Mouse (Mus musculus) megakaryocyte-erythroid progenitor cell, adult 5-6 weeks (primary cell): ENCODE results near the gene Kmt5b. TPM values are rescaled to one million over a fixed set of nuclear protein-coding genes. Genes with fewer than 3 reads are reported as not detected.

Experiments
- ATAC-seq: replicated peaks from 2 replicates; pipeline ENCODE4 v1.8.0; 2016; ENCODE audit warnings: mild to moderate bottlenecking, inconsistent platforms; ENCODE audit not compliant: severe bottlenecking, poor library complexity, low FRiP score, low TSS enrichment
- total RNA-seq, 2 experiments: library from RNA; stranded (forward) in 1 of 2; stranded (reverse) in 1 of 2; fragments of 200-1000, 215-1000 nt in 1 of 2; fragments of >200 nt in 1 of 2; fragmentation: Nextera tagmentation in 1 of 2; gene quantifications; 2 replicates each; pipeline ENCODE4 v1.2.3; 2014 to 2017

The Kmt5b gene
- total RNA-seq, 2 experiments from 2014 or later: 24.8 to 39.9 TPM

DNA sequence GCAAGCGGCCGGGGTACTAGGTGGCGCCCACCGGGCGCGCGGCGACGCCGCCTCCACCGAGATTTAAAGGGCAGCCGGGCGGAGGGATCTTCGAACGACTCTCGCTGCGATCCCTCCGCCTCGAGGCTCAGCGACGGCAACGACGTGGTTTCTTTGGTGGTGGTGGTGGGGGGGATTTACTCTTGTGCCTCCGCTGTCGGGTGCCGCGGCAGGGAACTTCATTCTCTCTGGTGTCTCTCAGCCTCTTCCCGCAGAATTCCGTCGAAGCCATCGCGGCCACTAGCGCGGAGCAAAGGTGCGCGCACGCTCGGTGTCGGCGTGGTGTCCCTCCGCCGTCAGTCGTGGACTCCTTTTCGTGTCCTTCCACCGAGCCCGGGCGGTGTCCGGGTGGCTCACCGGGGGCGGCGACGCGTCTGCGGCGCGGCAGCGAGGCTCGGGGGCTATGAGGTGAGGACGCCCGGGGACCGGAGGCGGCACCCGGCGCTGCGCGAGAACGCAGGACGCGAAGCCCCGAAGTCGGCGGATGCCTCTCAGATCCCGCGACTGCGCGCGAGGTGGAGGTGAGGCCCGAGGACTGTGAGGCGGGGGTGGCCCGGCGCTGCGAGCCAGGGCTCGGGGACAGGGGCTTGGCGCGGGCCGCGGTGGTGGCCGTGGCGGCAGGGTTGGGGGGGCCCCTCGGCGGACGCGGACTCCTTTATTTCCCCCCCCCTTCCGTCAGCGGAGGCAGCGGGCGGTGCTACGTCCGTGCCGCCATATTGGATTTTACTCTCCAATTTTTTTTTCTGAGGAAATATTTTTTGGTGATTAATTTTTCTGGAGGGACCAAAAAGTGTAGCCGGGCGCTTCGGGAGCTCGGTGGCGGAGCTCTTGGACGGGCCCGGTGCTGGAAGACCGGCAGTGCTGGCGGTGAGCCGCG, 818 bp downstream of the Kmt5b start:
- ATAC-seq: peak; percentile 24

DNA sequence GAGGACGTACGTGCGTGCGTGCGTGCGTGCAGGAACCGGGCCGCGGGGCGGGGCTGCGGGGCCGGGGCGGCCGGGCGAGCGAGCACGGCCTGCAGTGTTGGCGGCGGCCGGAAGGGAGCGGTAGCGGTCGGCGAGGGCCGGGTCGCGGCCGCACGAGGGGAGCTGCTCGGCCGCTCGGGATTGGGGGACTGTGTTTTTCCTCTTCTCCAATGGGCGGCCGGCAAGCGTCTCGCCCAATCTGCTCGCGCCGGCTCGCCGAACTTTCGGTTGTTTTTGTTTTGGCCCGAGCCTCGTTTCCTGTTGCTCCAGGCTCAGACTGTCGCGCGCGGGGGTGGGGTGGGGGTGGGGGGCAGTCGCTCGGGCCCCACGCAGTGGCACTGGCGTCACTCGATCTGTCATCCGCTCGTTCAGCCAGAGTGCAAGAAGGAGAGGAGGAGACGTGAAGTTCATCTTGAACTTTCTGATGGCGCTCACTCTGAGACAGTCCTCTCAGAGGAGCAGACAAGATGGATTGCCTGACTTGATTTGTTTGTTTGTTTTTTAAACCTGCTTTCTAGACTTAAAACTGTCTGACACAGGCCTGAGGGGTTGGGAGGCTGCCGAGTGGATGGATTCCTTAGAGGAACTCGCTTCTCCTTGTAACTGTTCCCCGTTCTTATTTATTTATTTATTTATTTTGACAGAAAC, 1.6 kb downstream of the Kmt5b start:
- ATAC-seq: peak; percentile 89

DNA sequence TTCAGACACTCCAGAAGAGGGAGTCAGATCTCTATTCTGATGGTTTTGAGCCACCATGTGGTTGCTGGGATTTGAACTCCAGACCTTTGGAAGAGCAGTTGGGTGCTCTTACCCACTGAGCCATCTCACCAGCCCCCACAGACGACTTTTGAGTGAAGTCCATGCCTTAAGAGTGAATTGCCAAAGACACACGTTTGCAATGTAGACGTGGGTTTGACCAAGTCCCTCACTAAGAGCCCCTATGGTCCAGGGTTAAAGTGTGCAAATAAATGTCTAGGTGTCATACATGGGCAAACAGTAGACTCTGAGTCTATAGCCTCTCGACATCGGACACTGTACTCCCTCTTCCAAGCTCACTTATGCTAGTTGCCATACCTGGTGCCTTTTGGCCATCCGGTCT, 2.3 kb downstream of the Kmt5b start:
- no peak for ATAC-seq

DNA sequence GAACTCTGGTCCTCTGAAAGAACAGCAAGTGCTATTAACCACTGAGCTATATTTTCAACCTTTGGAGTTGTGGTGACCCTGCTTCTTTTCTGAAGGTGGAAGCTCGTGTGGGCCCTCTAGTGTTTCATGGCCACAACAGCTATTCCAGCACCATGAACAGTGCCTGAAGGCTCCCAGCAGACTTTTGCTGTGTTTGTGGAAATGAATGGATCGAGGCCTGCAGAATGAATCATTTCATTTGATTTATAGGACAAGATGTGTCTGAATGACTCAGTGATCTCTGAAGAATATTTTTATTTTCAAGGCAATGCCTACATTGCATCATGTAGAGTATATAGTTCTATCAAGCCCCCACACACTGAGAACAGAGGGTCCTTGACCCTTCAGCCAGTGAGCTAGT, 6.9 kb downstream of the Kmt5b start:
- no peak for ATAC-seq

DNA sequence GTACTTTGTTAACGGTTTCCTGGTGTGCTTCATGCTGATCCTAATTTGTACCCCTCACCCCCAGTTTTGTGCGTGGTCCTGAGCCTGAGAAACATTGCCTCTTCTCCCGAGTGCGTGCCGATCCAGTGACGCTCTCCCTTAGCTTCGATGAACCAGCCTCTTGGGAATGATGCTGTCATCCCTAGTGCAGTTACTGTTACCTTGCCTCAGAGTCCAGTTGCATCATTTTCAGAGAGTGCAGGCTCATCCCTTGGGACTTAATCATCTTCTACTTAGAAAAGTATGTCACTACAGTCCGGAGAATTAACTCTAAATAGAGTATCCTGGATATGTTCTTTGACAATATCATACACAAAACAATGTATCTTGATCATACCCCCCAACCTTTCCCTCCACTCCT, 11.5 kb downstream of the Kmt5b start:
- no peak for ATAC-seq

DNA sequence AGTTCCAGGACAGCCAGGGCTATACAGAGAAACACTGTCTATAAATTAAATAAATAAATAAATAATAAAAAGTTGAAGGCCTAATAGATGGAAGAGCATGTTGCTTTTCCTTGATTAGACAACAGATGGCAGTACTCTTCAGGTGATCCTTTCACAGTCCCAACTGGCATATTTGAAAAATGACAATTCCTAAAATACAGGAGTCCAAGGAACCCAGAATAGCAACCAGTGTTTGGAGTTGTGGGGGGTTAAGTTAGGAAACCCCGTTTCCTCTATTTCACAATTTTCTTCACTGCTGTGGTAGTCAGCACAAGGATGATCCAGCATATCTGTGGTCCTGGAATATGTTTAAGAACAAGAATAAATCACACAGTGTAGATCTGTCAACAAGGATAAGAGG, 22.9 kb downstream of the Kmt5b start:
- ATAC-seq: no peak

DNA sequence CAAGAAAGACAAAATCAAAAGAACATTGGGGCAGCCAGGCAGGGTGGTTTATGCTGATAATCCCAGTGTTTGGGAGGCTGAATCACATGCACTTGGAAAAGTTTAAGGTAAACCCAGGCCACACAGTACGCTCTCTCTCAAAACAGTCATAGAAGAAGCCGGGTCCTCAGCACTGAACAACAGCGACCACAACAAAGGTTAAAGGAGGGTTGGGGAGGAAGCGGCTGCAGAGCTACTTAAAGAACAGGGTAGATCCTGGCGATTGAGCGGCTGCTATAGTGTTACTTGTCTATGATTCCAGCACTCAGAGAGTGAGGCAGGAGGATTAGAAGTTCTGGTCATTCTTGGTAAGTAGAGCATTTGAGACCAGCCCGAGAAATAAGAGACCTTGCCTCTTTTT, 38.3 kb downstream of the Kmt5b start:
- no peak for ATAC-seq

DNA sequence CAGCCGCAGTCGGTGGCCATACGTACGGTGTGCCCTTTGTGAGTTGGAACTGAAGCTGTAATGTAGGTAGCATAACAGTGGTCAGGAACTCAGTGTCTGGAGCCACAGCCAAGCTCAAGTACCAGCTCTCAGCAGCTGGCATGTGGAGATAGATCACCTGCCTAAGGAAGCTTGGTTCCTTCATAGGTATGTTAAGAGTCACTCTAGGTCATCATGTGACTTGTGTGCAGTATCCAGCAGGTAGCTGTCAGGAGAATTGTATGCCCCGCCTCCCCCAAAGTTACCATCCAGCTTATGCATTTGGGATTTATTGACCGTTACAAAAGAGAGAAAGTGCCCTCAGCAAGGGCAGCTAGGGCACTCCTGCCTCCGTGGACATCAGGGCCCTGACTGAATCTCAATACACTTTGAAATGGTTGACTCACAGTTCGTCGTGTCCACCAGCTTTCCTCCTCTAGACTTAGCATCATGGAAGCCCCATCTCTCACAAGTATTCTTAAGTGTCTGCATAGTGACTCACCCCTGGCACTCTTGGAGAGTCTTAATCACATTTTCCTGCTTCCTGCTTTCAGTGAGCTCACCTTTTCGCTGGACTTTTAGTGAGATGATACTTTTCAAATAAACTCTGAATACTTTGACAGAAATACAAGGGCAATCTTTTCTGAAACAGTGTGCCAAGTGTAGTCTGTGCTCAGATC, 43.5 kb downstream of the Kmt5b start:
- ATAC-seq: no peak

DNA sequence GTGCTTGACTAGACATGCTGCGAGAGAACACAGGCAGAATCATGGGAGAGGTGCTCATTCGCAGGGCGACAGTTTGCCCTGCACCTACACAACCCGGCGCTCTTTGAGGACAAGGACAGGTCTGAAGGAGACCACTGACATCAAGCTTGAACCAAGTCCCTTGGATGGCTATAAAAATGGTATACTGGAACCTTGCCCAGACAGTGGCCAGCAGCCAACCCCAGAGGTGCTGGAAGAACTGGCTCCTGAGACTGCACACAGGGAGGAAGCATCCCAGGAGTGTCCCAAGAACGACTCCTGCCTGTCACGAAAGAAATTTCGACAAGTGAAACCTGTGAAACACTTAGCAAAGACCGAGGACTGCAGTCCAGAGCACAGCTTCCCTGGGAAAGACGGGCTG, 47.2 kb downstream of the Kmt5b start:
- ATAC-seq: no peak

DNA sequence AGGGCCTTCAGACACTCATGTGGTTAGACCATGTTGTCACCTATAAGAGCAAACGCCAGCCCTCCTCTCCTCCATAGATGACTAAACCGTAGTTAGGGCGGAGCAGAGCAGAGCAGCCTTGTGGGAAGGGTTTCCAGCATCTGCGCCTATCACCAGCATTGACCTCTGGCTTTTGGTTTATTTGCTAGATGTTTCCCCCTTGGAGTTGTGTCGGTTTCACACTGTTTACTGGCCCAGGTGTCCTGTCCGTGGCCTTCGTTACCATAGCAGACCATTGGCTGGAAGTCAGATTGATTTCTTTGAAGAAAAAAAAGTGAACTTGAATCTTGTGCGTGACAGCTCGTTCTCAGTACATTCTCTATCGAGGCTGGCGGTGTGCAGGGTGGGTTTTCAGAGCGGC, 48.6 kb downstream of the Kmt5b start:
- no peak for ATAC-seq

DNA sequence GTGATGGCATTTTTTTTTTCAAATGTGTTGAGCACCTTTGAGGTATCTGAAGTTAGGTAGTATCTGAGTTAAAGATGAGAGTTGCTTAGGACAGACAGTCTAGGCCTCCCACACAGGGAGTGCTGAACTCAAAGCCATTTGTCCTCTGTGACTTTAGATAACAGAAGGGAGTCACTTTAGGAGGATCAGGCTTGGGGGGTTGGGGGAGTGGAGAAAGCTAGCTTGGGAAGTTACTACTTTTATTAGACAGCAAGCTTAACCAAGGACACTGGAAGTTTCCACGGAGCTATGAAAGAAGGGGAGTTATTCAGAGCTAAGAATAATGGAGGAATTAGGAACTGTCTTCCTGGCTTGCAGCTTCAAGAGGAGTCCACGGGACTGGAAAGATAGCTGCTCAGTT, 51.9 kb downstream of the Kmt5b start:
- no peak for ATAC-seq

DNA sequence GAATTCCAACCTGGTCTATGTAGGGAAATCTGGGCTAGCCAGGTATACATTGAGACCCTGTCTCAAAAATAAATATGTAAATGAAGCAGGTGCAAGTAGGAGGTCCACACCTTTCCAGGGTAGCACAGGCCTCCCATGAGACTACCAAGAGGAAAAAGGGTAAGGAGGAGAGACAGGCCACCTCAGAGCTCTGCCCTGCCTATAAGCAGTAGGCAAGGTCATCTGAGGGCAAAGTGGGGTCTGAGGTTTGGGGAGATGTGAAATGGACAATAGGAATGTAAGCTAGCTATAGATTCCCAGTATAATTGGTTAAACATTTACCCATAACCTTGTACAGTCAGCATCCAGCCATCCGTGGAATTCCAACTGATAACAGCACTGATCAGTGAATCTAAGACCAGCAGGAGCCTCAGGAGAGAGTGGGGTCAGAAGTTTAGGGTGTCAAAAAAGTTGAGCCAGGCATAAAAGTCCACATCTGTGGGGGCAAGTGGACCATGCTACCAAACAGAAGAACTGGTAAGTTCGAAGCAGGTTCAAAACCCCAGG, 52.8 kb downstream of the Kmt5b start:
- ATAC-seq: no peak

DNA sequence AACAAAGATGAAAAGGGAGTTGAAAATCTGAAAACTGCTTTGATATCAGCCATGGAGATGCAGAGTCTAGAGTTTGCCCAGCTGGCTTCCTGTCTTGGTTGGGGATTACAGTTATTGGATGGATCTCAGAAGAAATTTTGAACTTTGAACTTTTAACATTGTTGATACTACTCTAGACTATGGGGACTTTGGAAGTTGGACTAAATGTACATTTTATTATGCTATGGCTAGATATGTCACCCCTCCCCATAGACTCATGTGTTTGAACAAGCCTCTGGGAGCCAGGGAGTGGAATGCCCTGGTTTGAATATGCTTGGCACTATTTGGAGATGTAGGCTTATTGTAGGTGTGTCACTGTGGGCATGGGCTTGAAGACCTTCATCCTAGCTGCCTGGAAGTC, 57.8 kb downstream of the Kmt5b start:
- ATAC-seq: no peak

DNA sequence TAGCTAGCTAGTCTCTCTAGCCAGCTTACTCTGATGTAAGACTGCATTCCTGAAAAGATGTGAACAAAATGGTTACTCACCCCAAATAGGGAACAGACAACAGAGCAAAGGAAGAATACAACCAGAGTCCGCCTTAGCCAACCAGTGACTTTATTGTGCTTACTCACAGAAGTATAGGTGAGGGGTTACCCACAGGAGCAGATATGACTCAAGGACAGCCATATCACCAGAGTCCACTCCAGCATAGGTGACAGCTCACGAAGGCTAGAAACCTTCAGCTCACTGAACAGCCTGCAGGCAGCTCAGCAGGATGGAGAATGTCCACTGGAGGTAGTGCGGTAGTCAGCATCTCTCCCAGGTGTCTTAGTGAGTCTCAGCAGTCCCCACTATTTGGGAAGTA, 62.6 kb downstream of the Kmt5b start:
- no peak for ATAC-seq

DNA sequence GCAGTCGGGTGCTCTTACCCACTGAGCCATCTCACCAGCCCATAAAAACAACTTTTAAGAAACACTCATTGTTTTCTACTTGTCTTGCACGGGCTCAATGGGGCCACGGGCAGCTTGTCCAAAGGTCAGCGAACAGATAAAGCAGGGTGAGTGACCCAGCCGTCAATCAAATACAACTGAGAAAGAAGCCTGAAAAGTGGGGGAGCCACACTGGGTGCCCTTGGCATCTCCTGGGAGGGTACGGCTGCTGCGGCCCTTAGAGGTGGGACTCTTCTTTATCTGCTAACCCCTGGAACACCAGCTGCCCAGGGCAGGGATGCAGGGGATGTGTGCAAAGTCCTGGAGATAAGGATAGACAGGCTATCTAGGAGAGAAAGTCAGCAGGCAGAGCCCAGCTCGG, 64.5 kb downstream of the Kmt5b start:
- peak; percentile 70; the same call in 1 of the 2 replicates for ATAC-seq

DNA sequence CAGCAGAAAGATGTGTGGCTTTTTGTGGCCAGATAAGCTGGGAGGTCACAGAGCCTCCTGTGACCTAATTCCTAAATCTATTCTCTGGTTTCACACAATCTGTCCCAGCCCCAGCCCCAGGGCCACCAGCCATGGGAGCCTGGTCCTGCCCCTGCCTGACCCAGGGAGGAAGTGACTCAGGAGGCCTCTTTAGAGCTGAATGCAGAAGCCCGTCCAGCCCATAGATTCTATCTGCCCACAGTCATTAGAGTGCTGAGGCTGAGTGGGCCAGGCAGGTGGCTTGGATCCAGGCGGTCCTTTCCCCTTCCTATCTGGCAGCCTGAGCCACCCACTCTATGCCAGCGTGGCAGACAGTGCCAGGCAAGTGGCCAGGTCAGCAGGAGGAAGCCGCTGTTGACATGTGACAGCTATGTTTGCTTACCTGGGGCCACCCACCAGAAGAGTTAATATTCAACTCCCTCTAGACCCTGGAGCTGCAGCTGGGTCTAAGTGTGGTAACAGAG, 65.7 kb downstream of the Kmt5b start:
- ATAC-seq: peak; percentile 73

DNA sequence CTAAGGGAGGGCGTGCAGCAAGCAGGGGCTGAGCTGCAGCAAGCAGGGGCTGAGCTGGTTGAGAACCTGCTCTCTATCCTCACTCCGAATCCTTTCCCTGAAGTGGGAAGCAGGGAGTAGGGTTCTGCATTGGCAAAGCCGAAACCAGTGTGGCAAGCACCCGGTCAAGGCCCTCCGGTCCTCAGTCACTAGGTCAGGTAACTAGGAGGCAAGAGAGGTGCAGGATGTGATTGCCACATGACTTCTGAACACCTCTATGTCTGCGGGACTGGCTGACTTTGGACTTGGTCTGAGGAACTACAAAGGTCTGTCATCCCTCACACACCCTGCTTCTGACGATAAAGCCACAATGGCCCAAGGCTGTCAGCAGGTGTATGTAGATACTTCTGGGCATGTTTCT, 67.1 kb downstream of the Kmt5b start:
- ATAC-seq: no peak

DNA sequence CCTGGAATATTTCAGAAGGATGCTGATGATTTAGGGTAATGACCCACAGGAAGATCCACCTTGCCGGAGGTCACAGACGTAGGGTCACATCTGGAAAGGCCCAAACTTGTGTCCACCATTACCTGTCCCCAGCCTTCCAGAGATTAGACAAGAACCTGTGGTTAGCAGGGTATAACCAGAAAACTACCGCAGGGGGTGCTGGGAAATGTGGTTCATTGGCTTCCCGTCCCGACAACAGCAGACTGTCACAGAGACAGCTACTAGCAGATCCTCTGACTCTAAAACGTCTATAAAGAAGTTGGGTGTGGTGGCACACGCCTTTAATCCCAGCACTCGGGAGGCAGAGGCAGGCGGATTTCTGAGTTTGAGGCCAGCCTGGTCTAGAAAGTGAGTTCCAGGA, 69.6 kb downstream of the Kmt5b start:
- ATAC-seq: no peak

DNA sequence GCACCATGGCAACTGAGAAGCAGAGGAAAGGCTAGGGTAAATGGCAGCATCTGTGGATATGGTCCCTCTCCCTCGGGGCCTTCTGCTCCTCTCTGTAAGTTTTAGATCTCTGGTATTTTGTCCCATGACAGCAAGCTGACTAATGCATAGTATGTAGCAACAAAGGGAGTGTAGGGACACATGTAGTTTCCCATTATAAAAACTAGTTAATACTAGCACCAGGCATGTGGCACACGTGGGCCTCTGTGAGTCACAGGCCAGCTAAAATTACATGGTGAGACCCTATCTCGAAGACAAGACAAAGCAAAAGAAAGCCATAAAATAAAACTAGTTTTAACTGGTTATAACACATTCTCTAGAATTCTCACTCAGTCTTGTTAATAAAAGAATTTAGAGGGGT, 71.7 kb downstream of the Kmt5b start:
- ATAC-seq: no peak

DNA sequence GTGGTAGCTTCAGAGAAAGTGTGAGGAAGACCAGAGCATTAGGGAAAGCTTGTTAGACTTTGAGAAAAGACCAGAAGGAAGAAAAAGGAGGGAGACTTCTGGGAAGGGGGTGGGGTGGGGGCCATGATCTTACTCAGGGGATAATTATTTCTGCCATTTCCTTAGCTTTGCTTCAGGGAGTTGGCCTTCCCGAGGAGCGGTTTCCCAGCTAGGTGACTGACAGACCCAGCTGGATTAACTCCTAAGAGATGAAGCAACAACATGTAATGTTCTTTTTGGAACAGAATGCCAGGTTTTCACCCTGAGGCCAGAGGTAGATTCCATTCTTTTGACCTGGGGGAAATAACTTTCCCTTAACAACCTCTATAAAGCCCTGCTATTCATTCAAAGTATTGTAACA, 72.5 kb downstream of the Kmt5b start:
- ATAC-seq: no peak
